Mouse (Mus musculus) embryonic fibroblast, embryonic 13.5 days (primary cell): ENCODE measurements around the gene Gipc1.

ENCODE experiments used
- CTCF ChIP-seq: IDR thresholded peaks from 2 replicates; pipeline ENCODE4 v1.5.1; 2011; ENCODE audit warnings: mild to moderate bottlenecking, control low read depth, low read length, moderate library complexity, borderline replicate concordance; ENCODE audit not compliant: insufficient read depth
- POLR2A ChIP-seq: IDR thresholded peaks from 2 replicates; pipeline ENCODE4 v1.6.1; 2011; ENCODE audit warnings: low read depth, mild to moderate bottlenecking, control low read depth, low read length, moderate library complexity

DNA sequence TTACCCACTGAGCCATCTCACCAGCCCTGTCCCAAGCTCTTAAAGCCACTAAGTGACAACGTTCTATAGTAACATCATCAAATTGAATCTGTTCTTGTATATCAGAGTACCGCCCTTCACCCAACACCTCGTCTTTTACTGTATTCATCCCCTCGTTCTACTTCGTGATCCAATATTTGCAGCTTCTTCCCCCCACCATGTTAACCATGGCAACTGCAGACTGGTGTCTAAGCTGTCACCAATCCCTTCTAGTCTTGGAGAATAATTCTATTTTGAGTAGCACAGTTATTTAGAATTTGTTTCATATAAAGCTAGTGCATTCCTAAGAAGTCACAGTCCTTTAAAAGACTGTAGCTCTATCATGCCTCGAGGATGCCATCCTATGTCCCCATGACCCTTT, 36.8 kb downstream of the Gipc1 start:
- TF ChIP-seq CTCF = no peak
- TF ChIP-seq POLR2A = no peak
